Mouse (Mus musculus) forelimb bud, embryonic 11.5 days (tissue): Measurements from ENCODE around the gene Mtmr11.
"Not testable (repeated sequence)": the region's sequence is repeated elsewhere in the genome, so short reads cannot be mapped to it uniquely, and the experiment has no call there.

ENCODE experiments used
- DNase-seq: peaks from one replicate; pipeline ENCODE4 v3.0.0-alpha.2; 2012; ENCODE audit warnings: low read depth, low spot score

Gene Mtmr11

GRCm38 (mm10) chr3:96171583-96172196 lies 9.9 kb downstream of the Mtmr11 start:
- DNase-seq: no peak

GRCm38 (mm10) chr3:96172197-96173178 lies 10.7 kb downstream of the Mtmr11 start, which contains the start of gene Sf3b4:
Gene Sf3b4, plus strand, starts transcription at chr3:96172332.
- peak; percentile 78 for DNase-seq

- no peak for DNase-seq
These were observed 11.4 kb downstream of the Mtmr11 start for GRCm38 (mm10) chr3:96173185-96173584.

GRCm38 (mm10) chr3:96174042-96174441 lies 12.2 kb downstream of the Mtmr11 start:
- not testable (repeated sequence) for DNase-seq

- no peak for DNase-seq
These were observed 13.4 kb downstream of the Mtmr11 start for GRCm38 (mm10) chr3:96175251-96175650.

GRCm38 (mm10) chr3:96178427-96178826 lies 16.6 kb downstream of the Mtmr11 start:
- DNase-seq: no peak

GRCm38 (mm10) chr3:96178902-96179301 lies 17.1 kb downstream of the Mtmr11 start:
- no peak for DNase-seq

GRCm38 (mm10) chr3:96179531-96179930 lies 17.7 kb downstream of the Mtmr11 start:
- DNase-seq: no peak

GRCm38 (mm10) chr3:96180727-96181477 lies 19.1 kb downstream of the Mtmr11 start, which contains the start of gene Sv2a:
Gene Sv2a, plus strand, starts transcription at chr3:96181151.
- DNase-seq: no peak

GRCm38 (mm10) chr3:96181510-96182381 lies 19.9 kb downstream of the Mtmr11 start:
- DNase-seq: no peak

GRCm38 (mm10) chr3:96182382-96182776 lies 20.6 kb downstream of the Mtmr11 start:
- no peak for DNase-seq

- DNase-seq: no peak
These were observed 31.2 kb downstream of the Mtmr11 start for GRCm38 (mm10) chr3:96192977-96193376.

- no peak for DNase-seq
These were observed 33.2 kb downstream of the Mtmr11 start for GRCm38 (mm10) chr3:96194966-96195365.

GRCm38 (mm10) chr3:96195616-96196313 lies 34.0 kb downstream of the Mtmr11 start:
- no peak for DNase-seq

- DNase-seq: no peak
These were observed 34.8 kb downstream of the Mtmr11 start for GRCm38 (mm10) chr3:96196437-96197128.

GRCm38 (mm10) chr3:96197129-96197749 lies 35.4 kb downstream of the Mtmr11 start:
- peak; percentile 92 for DNase-seq

GRCm38 (mm10) chr3:96198181-96198580 lies 36.4 kb downstream of the Mtmr11 start:
- DNase-seq: no peak

- DNase-seq: not testable (repeated sequence)
These were observed 36.9 kb downstream of the Mtmr11 start for GRCm38 (mm10) chr3:96198601-96199251.

- no peak for DNase-seq
These were observed 37.9 kb downstream of the Mtmr11 start for GRCm38 (mm10) chr3:96199731-96200130.
